Mouse (Mus musculus) lung, adult 2 months (tissue): ENCODE measurements around the gene E130114P18Rik. TPM values are rescaled to one million over a fixed set of nuclear protein-coding genes. Genes with fewer than 3 reads are reported as not detected.

ENCODE experiments used
- DNase-seq: peaks from one replicate; pipeline ENCODE4 v3.0.0; 2022
- H3K4me1 ChIP-seq: fragments of 200-500 bp; 2 replicates; pipeline ENCODE4 v1.6.1; 2011; ENCODE audit warnings: low read length; ENCODE audit not compliant: control insufficient read depth, insufficient read depth
- H3K4me3 ChIP-seq: fragments of 200-500 bp; replicated peaks from 2 replicates; pipeline ENCODE3; 2011; ENCODE audit warnings: low read depth, mild to moderate bottlenecking, control low read depth, low read length; ENCODE audit errors: extremely low read depth
- CTCF ChIP-seq: fragments of 200-500 bp; IDR thresholded peaks from 2 replicates; pipeline ENCODE4 v1.5.1; 2011; ENCODE audit warnings: mild to moderate bottlenecking, low read length, control low read depth; ENCODE audit not compliant: insufficient read depth
- POLR2A ChIP-seq: fragments of 200-500 bp; IDR thresholded peaks from 2 replicates; pipeline ENCODE4 v1.6.1; 2011; ENCODE audit warnings: low read depth, mild to moderate bottlenecking, control low read depth, low read length, borderline replicate concordance; ENCODE audit errors: extremely low read depth
- WGBS: fragments of 180-500 bp; shearing (Covaris S2); methylation state at CpG from one replicate; pipeline ENCODE4 v1.1.7; 2018; 5-methylcytosine and 5-hydroxymethylcytosine counted together
- polyA plus RNA-seq: library from polyadenylated mRNA; depleted of rRNA; stranded (reverse); fragments of >200 nt; gene quantifications from 2 replicates; pipeline ENCODE4 v1.2.3, GENCODE M21; 2012; rRNA removed

The E130114P18Rik gene
- polyA plus RNA-seq, 1 experiment, result 0.17 TPM

- H3K4me1 ChIP-seq, result no peaks in the 10 kb centered on the region
- no peak for DNase-seq
- TF ChIP-seq POLR2A, result no peak
- no peak for TF ChIP-seq CTCF
- no peak overlapping the region for H3K4me3 ChIP-seq
- WGBS, result 30% methylated on average over 5 of the region's 5 CpGs
Measured at GRCm38 (mm10) chr4:97575447-97575846, 202.4 kb downstream of the E130114P18Rik start.

DNA sequence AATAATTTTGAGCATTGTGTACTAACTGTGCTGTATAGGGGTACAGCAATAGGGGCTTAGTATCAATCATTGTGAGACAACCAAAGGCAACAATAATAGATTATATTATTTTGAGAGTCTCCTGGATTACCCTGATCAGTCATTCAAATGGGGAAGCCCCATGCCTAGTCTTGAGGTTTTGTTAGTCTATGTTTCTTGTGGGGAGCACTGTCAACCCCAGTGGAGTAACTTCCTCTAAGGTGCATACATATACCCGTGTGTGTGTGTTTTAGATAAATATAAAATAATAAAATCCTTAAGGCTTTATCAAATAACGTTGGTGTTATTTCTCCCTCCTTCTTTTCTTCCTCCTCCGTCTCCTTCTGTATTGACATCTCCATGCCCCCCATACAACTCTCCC is 208.6 kb downstream of the E130114P18Rik start:
- Histone ChIP-seq H3K4me1 (no peaks in the 10 kb centered on the region), H3K4me3 (no peak overlapping the region)
- no peak for TF ChIP-seq POLR2A
- TF ChIP-seq CTCF, result no peak
- WGBS, result 72% methylated on average over 3 of the region's 3 CpGs
- no peak for DNase-seq

GRCm38 (mm10) chr4:97564656-97565055 is 213.2 kb downstream of the E130114P18Rik start:
- 36% methylated on average over 4 of the region's 4 CpGs for WGBS
- DNase-seq, result peak; percentile 8
- no peaks in the 10 kb centered on the region for H3K4me1 ChIP-seq
- TF ChIP-seq POLR2A (no peak), CTCF (peak; percentile 25; the same call in 1 of the 2 replicates)
- H3K4me3 ChIP-seq, result no peak overlapping the region

DNA sequence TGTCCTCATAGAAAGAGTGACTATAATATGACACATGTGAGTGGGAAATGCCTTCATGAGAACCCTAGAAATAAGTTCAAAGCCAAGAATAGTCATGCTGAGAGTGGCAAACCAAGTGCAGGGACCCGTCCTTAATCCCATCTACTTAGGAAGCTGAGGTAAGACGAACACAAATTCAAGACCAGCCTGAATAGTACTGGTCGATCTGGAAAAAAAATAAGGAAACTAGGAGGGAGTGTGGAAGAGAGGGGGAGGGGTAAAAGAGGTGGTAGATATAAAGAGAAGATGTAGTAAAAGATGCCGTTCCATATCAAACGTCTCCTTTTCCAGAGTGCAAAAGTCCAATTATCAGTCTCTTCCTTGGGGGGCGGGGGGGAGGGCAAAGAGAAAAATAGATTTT is 213.7 kb downstream of the E130114P18Rik start:
- DNase-seq, result no peak
- Histone ChIP-seq H3K4me3 (no peak overlapping the region), H3K4me1 (no peaks in the 10 kb centered on the region)
- WGBS, result 78% methylated on average over 6 of the region's 6 CpGs
- TF ChIP-seq POLR2A (no peak), CTCF (no peak)

- no peak for TF ChIP-seq CTCF
- DNase-seq, result no peak
- WGBS, result 83% methylated on average over 2 of the region's 2 CpGs
- Histone ChIP-seq H3K4me3 (no peak overlapping the region), H3K4me1 (no peaks in the 10 kb centered on the region)
Measured at GRCm38 (mm10) chr4:97557585-97557984, 220.3 kb downstream of the E130114P18Rik start.

DNA sequence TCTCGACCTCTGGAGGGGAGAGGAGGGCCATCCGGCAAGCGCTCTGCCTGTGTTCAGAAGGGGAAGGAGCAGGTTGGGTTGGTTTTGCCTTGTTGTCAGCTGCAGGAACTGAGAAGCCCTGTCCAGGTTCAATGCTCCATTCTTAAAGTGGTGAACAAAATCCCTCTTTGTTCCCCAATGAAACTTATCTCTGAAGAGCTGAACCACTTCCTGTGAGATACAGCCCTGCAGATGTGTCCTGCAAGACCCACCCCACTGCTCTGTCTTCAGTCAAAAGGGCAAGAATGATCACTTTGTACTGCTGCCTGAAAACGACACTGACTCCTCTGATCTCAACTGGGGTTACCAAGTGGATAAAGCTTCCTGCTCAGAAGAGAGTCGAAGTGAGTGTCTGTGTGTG is 233.9 kb downstream of the E130114P18Rik start:
- 34% methylated on average over 5 of the region's 5 CpGs for WGBS
- Histone ChIP-seq H3K4me1 (no peaks in the 10 kb centered on the region), H3K4me3 (no peak overlapping the region)
- DNase-seq, result no peak
- TF ChIP-seq POLR2A, result no peak
- TF ChIP-seq CTCF, result no peak

DNA sequence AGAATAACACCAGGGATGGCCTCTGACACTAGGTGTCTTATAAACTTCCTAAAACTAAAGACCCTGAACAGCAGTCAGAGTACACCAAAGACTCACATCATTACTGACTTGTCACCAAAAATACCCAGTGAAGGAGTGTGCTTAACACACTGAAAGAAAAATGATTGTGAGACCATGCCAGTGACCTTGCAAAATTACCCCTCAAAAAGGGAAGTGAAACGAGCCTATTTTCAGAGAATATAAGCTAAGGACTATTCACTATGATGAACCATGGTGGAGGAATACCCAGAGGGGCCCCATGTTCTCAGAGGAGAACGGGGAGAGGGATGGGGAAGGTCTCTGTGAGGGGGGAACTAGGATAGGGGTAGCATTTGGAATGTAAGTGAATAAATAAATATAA is 245.8 kb downstream of the E130114P18Rik start:
- no peak for DNase-seq
- WGBS, result 46% methylated on average over 2 of the region's 2 CpGs
- H3K4me3 ChIP-seq, result no peak overlapping the region
- H3K4me1 ChIP-seq, result no peaks in the 10 kb centered on the region
- TF ChIP-seq POLR2A (no peak), CTCF (no peak)

DNA sequence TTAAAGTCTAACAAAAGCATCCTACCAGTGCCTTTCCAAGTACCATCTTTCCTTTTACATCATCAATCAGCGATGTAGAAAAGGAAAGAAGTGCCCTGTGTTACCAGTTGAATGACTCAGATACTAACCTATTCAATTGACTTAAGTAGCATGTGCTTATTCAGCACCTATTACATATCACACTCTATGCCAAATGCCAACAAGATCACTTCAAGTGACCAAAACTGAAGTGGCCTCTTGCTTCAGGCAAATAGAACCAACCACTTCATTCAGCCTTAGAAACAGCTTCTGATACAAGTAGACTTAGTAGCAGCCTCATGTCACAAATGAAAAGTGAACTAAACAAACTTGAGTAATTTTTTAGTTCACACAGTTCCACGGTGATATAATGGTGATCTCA is 249.4 kb downstream of the E130114P18Rik start:
- H3K4me3 ChIP-seq, result no peak overlapping the region
- TF ChIP-seq POLR2A, result no peak
- TF ChIP-seq CTCF, result no peak
- 50% methylated on average over 2 of the region's 2 CpGs for WGBS
- no peaks in the 10 kb centered on the region for H3K4me1 ChIP-seq
- DNase-seq, result no peak

Other genes with a start within 250 kb of the E130114P18Rik start
- gene Nfia, start 5.3 kb downstream of the E130114P18Rik start, polyA plus RNA-seq, result 52.7 and 57.7 TPM in 2 replicates